Mouse (Mus musculus) spleen, adult 2 months (tissue): ENCODE measurements around the gene Efna3.

Source experiments
- CTCF ChIP-seq: fragments of 200-500 bp; IDR thresholded peaks from 2 replicates; pipeline ENCODE4 v1.5.1; 2011; ENCODE audit warnings: mild to moderate bottlenecking, inconsistent platforms; ENCODE audit not compliant: insufficient read depth, insufficient read length, insufficient replicate concordance; ENCODE audit errors: extremely low read depth
- POLR2A ChIP-seq: fragments of 200-500 bp; IDR thresholded peaks from 2 replicates; pipeline ENCODE4 v1.6.1; 2011; ENCODE audit warnings: low read depth, low read length, inconsistent platforms

GRCm38 (mm10) chr3:89341794-89342193, 19.0 kb upstream of the Efna3 start:
- no peak for TF ChIP-seq POLR2A
- TF ChIP-seq CTCF = no peak
